Mouse (Mus musculus): ENCODE measurements around the gene Olfr544.
A peak's percentile ranks its signal among the peaks of the same experiment; 100 is the strongest.

The Olfr544 gene

DNA sequence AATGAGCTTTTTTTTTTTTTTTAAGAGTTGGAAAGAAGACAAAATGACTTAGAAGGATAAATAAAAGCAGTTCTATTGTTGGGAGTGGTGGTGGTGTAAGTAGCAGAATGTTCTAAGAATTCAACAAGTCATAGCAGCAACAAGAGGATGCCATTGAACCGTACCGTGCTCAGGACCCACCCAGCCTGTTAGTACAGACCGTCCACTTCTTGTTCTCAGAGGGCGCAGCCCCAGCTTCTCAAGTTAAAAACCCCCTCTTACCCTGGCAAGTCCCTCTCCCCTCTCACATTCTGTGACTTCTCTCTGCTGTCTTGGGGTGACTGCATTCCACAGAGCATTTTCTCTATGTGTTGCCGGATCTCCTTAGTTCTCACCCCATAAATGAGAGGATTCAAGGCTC, 11.5 kb downstream of the Olfr544 start:
- no peak for DNase-seq

DNA sequence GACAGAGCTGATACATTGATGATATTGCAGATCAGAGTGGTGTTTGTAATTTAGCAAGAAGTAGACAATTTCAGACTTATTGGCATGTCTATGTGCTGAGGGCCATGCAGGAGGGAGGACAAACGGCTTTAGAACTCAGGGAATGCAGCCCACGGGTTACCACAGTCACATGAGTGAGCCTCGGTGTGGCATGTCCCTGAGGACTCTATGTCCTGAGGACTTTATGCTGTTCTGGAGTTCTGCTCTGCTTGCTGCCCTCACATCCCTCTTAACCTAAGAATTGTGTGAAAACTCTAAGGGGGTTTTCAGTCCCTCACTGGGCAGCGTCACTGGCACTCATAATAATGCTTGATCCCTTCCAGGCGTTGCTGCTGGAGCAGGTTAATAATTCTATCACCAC, 15.4 kb downstream of the Olfr544 start:
- DNase-seq: no peak

DNA sequence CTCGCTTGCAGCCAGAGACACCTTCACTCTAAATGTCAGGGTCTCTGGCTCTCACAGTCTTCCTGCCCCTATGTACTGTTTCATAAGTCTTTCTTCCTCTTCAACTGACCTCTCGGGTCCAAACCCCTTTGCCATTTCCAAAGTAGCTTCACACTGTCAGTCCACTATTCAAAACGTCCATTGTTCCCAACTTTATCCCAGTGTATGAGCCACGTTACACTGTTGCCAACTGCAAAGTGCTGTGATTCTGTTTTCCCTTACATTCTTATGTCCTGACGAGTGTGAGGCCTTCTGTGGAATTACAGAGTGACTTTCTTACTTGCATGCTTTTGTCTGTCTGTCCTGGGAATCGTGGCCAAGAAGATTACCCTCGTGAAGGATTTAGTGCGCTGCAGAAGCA, 20.5 kb downstream of the Olfr544 start:
- DNase-seq: no peak

GRCm38 (mm10) chr7:102458618-102459380, 29.3 kb downstream of the Olfr544 start:
- no peak for DNase-seq

DNA sequence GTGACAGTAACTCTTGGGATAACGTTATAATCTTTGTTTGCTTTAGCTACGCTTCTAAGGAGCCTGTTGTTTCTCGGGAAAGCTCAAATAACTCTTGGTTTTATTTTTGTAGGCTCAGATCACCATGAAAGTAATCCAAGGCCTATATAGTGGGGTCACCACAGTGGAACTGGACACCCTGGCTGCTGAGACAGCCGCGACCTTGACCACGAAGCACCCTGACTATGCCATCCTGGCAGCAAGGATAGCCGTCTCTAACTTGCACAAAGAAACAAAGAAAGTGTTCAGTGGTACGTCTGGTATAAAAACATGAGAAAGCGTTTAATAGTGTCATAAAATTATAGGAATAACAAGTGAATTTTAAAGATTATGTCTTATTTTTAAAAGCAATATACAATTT, 41.7 kb downstream of the Olfr544 start:
- DNase-seq: no peak

GRCm38 (mm10) chr7:102444301-102444700, 43.8 kb downstream of the Olfr544 start:
- no peak for DNase-seq

DNA sequence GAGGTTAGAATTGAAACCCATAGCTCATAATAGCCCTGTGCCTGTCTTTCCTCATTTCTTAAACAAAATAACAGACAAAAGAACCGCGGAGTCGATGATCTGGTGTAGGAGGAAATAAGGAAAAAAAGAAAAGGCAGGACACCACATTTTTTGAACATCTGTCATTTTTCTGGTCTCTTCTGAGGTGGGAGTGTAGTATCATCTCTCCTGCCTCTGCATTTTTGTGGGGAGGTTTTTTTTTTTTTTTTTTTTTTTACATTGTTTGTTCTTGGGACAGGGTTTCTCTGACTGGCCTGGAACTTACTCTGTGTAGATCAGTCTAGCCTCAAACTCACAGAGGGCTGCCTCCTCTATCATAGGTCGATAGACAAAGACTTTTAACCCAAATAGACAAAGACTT, 45.7 kb downstream of the Olfr544 start:
- no peak for DNase-seq

- DNase-seq: peak; percentile 95
These were observed 46.3 kb downstream of the Olfr544 start, which contains the start of gene Rrm1 for GRCm38 (mm10) chr7:102441657-102442391. Rrm1 (plus strand) TSS chr7:102441695.

- no peak for DNase-seq
These were observed 47.1 kb downstream of the Olfr544 start for GRCm38 (mm10) chr7:102440822-102441656.

GRCm38 (mm10) chr7:102434344-102434743, 53.8 kb downstream of the Olfr544 start:
- no peak for DNase-seq

All from kidney, postnatal 14 days (tissue).